In the genomic region with DNA sequence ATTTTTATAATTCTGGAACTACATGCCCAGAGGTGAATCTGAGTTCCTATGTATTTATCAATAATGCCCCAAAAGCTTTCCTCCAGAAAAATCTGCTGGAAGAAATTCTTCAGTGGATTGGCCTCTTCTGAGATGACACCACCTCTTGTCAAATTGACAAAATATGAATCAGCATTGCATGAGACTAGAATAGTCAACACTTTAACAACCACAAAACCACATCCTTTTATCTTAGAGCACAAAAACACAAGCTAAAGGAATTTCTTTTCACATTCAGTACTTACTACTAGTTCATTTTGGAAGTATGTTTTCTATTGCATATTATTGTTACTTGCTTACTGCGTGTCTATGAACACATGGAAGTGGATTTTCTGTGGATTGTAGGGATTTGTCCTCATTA, we compare ENCODE assay signal across 11 mouse cellular contexts.
"Had no signal": no experiment of that assay in that cellular context is flagged by ENCODE, and none has a peak within 500 bp of the region (broad histone marks: within the 10 kb centered on the region; RNA-seq: fewer than 3 reads in every experiment).

No protein-coding gene starts in this region.

- DNase-seq: kidney, adult 8-10 months; kidney, postnatal 25 days; layer of hippocampus, adult 9-11 months; lung, adult 2 months; lung, postnatal 36 days; spleen, adult 18-20 months; thymus, adult 2 months; thymus, postnatal 25 days had no signal

- ATAC-seq: intestine, postnatal 0 days; lung, postnatal 0 days; midbrain, embryonic 16.5 days had no signal
